In the genomic region with DNA sequence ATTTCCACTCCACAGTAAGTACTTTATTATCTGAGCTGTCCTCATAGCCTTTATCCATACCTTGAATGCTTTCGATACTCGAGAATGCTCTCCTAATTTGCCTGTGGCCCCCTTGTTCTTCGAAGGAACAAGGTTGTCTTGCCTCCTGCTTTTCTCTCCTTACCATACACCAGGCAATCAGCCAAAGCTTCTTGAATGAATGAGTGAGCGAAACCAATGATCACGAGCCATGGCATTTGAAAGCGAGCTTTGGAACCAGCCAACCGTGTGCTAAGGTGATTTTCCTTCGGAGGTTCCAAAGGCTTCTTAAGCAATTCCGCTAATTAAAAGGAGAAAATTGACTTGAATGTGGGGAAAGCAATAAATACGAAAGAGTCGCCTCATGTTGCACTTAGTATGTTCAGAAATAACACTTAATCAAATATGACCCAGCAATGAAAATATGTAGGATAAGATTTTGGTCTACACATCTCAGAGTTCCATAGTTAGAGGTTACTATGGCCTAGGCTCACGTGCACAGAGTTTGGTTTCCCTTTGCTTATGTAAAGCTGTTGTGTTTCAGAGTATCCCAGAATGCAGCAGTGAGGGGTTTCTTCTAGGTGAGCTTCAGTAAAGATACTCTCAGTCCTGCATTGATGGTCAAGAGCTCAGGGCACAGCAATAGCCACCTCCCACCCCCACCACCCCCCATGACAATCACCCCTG, we compare ENCODE assay signal across 13 mouse cellular contexts.
DNase-seq lines count a peak whose midpoint lies in the region; ATAC-seq and TF ChIP-seq lines count a peak whose summit lies in the region.
"Had no signal": no experiment of that assay in that cellular context is flagged by ENCODE, and none has a peak within 500 bp of the region (broad histone marks: within the 10 kb centered on the region; RNA-seq: fewer than 3 reads in every experiment).

No protein-coding gene starts in this region.

- H3K9me3 ChIP-seq in hindbrain, embryonic 12.5 days (replicated peaks), result no peaks in the 10 kb centered on the region
- H3K9me3 ChIP-seq in limb, embryonic 10.5 days (replicated peaks), result no peaks in the 10 kb centered on the region

- no peak for TF ChIP-seq CTCF in left cerebral cortex, adult 2 months (IDR thresholded peaks at IDR 0.05)

- peak; percentile 25 for DNase-seq in left cerebral cortex, postnatal 4 days
- DNase-seq in left cerebral cortex, adult 2 months (ENCODE audit: extremely low spot score in 1 of 2, low spot score in 2 of 2), result no peak
- DNase-seq in limb, embryonic 10.5 days (ENCODE audit: low spot score), result no peak
- DNase-seq in retina, postnatal 7 days (ENCODE audit: low read depth, low spot score), result peak; percentile 24
- DNase-seq in frontal cortex, adult 2 months (ENCODE audit: extremely low spot score in 1 of 2, low spot score in 1 of 2), result no peak
- no peak for DNase-seq in gastrocnemius, adult 8-10 months (ENCODE audit: low spot score in 2 of 2)
- no peak for DNase-seq in frontal cortex, postnatal 36 days (ENCODE audit: low spot score in 2 of 2)
- DNase-seq: gastrocnemius, postnatal 10 days; heart, postnatal 36 days; layer of hippocampus, adult 9-11 months had no signal

- 0 out of 2 replicates have a peak overlapping the region, but pooled peaks have one; percentile 3 for H3K4me2 ChIP-seq in hindbrain, embryonic 12.5 days (replicated peaks)
- H3K4me2 ChIP-seq: liver, embryonic 11.5 days had no signal

- WGBS in hindbrain, embryonic 12.5 days, result 56% methylated on average over 12 of the region's 12 CpGs
- 92% methylated on average over 12 of the region's 12 CpGs for WGBS in limb, embryonic 10.5 days

- H3K36me3 ChIP-seq in hindbrain, embryonic 12.5 days, result no peaks in the 10 kb centered on the region
- H3K36me3 ChIP-seq in limb, embryonic 10.5 days, result no peaks in the 10 kb centered on the region

- no peaks in the 10 kb centered on the region for H3K27me3 ChIP-seq in hindbrain, embryonic 12.5 days
- no peaks in the 10 kb centered on the region for H3K27me3 ChIP-seq in limb, embryonic 10.5 days (ENCODE audit: low read depth, poor library complexity, severe bottlenecking)

- no peak overlapping the region for H3K27ac ChIP-seq in left cerebral cortex, adult 2 months
- peak overlapping the region; percentile 87 for H3K27ac ChIP-seq in hindbrain, embryonic 12.5 days
- peak overlapping the region; percentile 80 for H3K27ac ChIP-seq in limb, embryonic 10.5 days

- H3K4me1 ChIP-seq in hindbrain, embryonic 12.5 days, result peaks cover 64% of the 10 kb centered on the region
- peaks cover 45% of the 10 kb centered on the region for H3K4me1 ChIP-seq in limb, embryonic 10.5 days

- no peak overlapping the region for H3K4me3 ChIP-seq in left cerebral cortex, adult 2 months
- H3K4me3 ChIP-seq in hindbrain, embryonic 12.5 days, result no peak overlapping the region
- no peak overlapping the region for H3K4me3 ChIP-seq in limb, embryonic 10.5 days

- ATAC-seq in hindbrain, embryonic 12.5 days (ENCODE audit: low FRiP score), result 0 out of 2 replicates have a peak, but pooled peaks have one; percentile 11
- ATAC-seq: CD4-positive, CD25-positive, alpha-beta regulatory T cell, adult 4 months had no signal

- intact Hi-C loops in left cerebral cortex, postnatal 4 days (cut with DNase I), result loop anchor here (5.0 to 10.0 kb wide), 2 partner anchors 155 to 378 kb away; no protein-coding TSS in a partner anchor
- intact Hi-C loops in left cerebral cortex, adult 2 months (cut with DNase I), result no loop called here

- H3K9ac ChIP-seq in hindbrain, embryonic 12.5 days, result no peak overlapping the region

Comparison
In these comparisons a context has a peak if more than half of its experiments do, and no peak if none do; other contexts are left out.
1. DNase-seq: peak in left cerebral cortex, postnatal 4 days (single experiment) and retina, postnatal 7 days (single experiment); none in left cerebral cortex, adult 2 months (0 of 2), limb, embryonic 10.5 days (single experiment), frontal cortex, adult 2 months (0 of 2), gastrocnemius, adult 8-10 months (0 of 2) and frontal cortex, postnatal 36 days (0 of 2).